Mouse (Mus musculus): ENCODE data around the gene Fuz. TPM values are rescaled to one million over a fixed set of nuclear protein-coding genes. Genes with fewer than 3 reads are reported as not detected.

Fuz gene
- polyA plus RNA-seq, 1 experiment from 2014 or later, result 14.5 TPM

DNA sequence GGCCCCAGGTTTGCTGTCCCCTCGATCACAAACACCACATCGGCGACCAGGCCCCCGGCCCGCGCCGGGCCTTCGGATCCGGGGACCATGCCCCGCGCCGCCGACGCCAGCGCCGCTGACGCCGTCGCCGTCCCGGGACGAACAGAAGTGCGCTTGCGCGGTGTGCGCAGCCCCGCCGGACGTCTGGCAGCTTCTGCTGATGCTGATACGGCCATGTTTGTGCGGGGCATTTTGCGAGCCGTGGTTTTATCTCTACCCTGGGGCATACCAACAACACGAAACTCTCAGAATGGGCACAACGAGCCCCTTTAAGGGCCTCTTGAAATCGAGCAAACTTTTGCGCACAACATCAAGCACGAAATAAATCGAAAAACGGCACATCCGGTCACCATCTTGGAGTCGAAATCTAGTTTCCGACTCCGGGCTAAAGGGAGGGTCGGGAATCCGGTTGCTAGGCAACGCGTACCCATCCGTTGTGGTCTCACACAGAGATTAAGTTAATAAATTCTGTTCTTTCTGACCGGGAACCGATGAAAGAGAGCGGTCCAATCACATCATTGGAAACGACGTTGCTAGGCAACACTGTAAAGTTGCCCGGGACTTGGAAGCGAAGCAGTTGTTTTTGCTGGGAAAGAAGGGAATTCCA, 3.5 kb upstream of the Fuz start, which contains the start of gene Med25:
TSS of gene Med25 (minus strand) at position 437 of the 646 bp plus-strand sequence.
- WGBS, result under 1% methylated on average over 56 of the region's 56 CpGs
- H3K9ac ChIP-seq (ENCODE audit: low read length), result peak within 1 kb of the TSS; percentile 85
- peak within 1 kb of the TSS; percentile 64 to 75 for H3K4me3 ChIP-seq (ENCODE audit: control insufficient read depth in 1 of 2, insufficient read depth in 1 of 2, low read depth in 1 of 2, low read length in 2 of 2)
- H3K9me3 ChIP-seq (ENCODE audit: control insufficient read depth, low read length), result no peaks in the 10 kb centered on the region
- peaks cover 23% of the 10 kb centered on the region for H3K36me3 ChIP-seq (ENCODE audit: control insufficient read depth, insufficient read depth, low read length)
- H3K27me3 ChIP-seq (ENCODE audit: control insufficient read depth, insufficient read depth, low read length), result no peaks in the 10 kb centered on the region
- H3K4me1 ChIP-seq (ENCODE audit: control insufficient read depth in 2 of 2, insufficient read depth in 2 of 2, low read length in 2 of 2), result peaks cover 26 to 55% of the 10 kb centered on the region in 2 experiments
- peak; percentile 56 for ATAC-seq (ENCODE audit: insufficient number of reproducible peaks, insufficient read depth, low FRiP score, low read depth)
- H3K27ac ChIP-seq (replicated peaks in 1 of 2; ENCODE audit: control insufficient read depth in 1 of 2, insufficient read depth in 1 of 2, low read depth in 2 of 2, low read length in 2 of 2), result peak within 1 kb of the TSS; percentile 87 to 93
- peak within 1 kb of the TSS; percentile 89 for H3K4me2 ChIP-seq (ENCODE audit: low read length)

DNA sequence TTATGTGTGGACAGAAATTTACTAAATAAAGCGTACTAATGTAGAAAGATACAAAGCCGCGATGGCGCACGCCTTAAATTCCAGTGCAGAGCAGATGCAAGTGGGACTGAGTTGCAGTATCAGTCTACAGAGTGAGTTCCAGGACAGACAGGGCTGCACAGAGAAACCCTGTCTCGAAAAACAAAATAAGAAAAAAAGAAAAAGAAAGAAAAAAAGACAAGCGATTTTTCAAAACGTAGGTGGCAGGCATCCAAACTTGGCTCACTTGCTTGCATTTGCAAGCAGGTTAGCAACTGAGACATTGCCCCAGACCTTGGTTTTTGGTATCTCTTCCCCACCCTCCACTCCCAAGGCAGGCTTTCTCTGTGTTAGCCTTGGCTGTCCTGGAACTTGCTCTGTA, 2.7 kb upstream of the Fuz start:
- no peak for ATAC-seq (ENCODE audit: insufficient number of reproducible peaks, insufficient read depth, low FRiP score, low read depth)

DNA sequence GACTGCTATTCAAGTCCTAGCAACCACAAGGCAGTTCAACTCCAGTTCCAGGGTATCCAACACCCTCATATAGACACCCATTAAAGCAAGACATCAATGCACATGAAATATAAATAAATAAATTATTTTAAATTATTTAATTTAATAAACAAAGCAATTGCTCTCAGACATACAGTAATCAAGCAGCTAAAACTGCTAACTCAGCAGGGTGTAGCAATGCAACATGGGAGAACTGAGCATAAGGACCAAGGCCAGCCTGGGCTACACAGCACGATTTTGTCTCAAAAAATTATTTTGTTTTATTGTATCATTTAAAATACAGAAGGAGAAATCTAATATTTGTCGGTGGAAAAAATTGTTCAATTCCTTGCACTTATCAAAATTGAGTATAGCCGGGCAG, 1.7 kb upstream of the Fuz start:
- H3K9ac ChIP-seq (ENCODE audit: low read length), result no peak overlapping the region
- H3K4me1 ChIP-seq (ENCODE audit: control insufficient read depth in 2 of 2, insufficient read depth in 2 of 2, low read length in 2 of 2), result peaks cover 19 to 45% of the 10 kb centered on the region in 2 experiments
- ATAC-seq (ENCODE audit: insufficient number of reproducible peaks, insufficient read depth, low FRiP score, low read depth), result no peak
- no peaks in the 10 kb centered on the region for H3K27me3 ChIP-seq (ENCODE audit: control insufficient read depth, insufficient read depth, low read length)
- H3K4me2 ChIP-seq (ENCODE audit: low read length), result no peak overlapping the region
- H3K36me3 ChIP-seq (ENCODE audit: control insufficient read depth, insufficient read depth, low read length), result peaks cover 22% of the 10 kb centered on the region
- H3K27ac ChIP-seq (replicated peaks in 1 of 2; ENCODE audit: control insufficient read depth in 1 of 2, insufficient read depth in 1 of 2, low read depth in 2 of 2, low read length in 2 of 2), result no peak overlapping the region
- H3K4me3 ChIP-seq (ENCODE audit: control insufficient read depth in 1 of 2, insufficient read depth in 1 of 2, low read depth in 1 of 2, low read length in 2 of 2), result no peak overlapping the region
- WGBS, result 81% methylated on average over 3 of the region's 3 CpGs
- H3K9me3 ChIP-seq (ENCODE audit: control insufficient read depth, low read length), result no peaks in the 10 kb centered on the region

More for the DNA sequence above, 2.7 kb upstream of the Fuz start:
- peak overlapping the region; percentile 69 to 87 for H3K27ac ChIP-seq (replicated peaks in 1 of 2; ENCODE audit: control insufficient read depth in 1 of 2, insufficient read depth in 1 of 2, low read depth in 2 of 2, low read length in 2 of 2)
- WGBS, result 24% methylated on average over 8 of the region's 8 CpGs
- peaks cover 26% of the 10 kb centered on the region for H3K36me3 ChIP-seq (ENCODE audit: control insufficient read depth, insufficient read depth, low read length)
- H3K9me3 ChIP-seq (ENCODE audit: control insufficient read depth, low read length), result no peaks in the 10 kb centered on the region
- H3K4me1 ChIP-seq (ENCODE audit: control insufficient read depth in 2 of 2, insufficient read depth in 2 of 2, low read length in 2 of 2), result peaks cover 26 to 47% of the 10 kb centered on the region in 2 experiments
- peak overlapping the region; percentile 27 for H3K9ac ChIP-seq (ENCODE audit: low read length)
- H3K4me2 ChIP-seq (ENCODE audit: low read length), result peak overlapping the region; percentile 89
- H3K27me3 ChIP-seq (ENCODE audit: control insufficient read depth, insufficient read depth, low read length), result no peaks in the 10 kb centered on the region
- peak overlapping the region in 1 of 2 experiments; percentile 64; a peak in 1 of 4 replicates for H3K4me3 ChIP-seq (ENCODE audit: control insufficient read depth in 1 of 2, insufficient read depth in 1 of 2, low read depth in 1 of 2, low read length in 2 of 2)

DNA sequence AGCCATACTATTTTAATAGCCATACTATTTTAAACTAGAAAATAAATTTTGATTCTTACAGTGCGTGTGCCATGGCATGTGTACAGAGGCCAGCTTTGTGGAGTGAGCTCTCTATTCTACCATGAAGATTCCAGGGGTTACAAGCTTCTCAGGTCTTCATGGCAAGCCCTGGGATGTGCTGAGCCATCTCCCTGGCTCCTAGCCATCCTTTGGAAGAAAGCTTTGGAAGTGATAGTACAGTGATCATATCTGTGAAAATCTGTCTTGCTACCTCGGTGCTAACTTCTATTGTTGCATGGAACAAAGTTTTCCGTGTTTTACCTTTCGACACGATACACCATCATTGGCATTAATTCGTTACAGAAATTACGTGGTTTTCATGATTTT, 680 bp upstream of the Fuz start:
- ATAC-seq (ENCODE audit: insufficient number of reproducible peaks, insufficient read depth, low FRiP score, low read depth), result no peak
- Histone ChIP-seq H3K4me2 (ENCODE audit: low read length) (peak overlapping the region; percentile 83), H3K9me3 (ENCODE audit: control insufficient read depth, low read length) (no peaks in the 10 kb centered on the region), H3K27ac (replicated peaks in 1 of 2; ENCODE audit: control insufficient read depth in 1 of 2, insufficient read depth in 1 of 2, low read depth in 2 of 2, low read length in 2 of 2) (peak overlapping the region; percentile 68 to 88; a peak in 2 of 4 replicates), H3K9ac (ENCODE audit: low read length) (no peak overlapping the region; the same call in 1 of the 2 replicates), H3K36me3 (ENCODE audit: control insufficient read depth, insufficient read depth, low read length) (peaks cover 25% of the 10 kb centered on the region), H3K27me3 (ENCODE audit: control insufficient read depth, insufficient read depth, low read length) (no peaks in the 10 kb centered on the region), H3K4me1 (ENCODE audit: control insufficient read depth in 2 of 2, insufficient read depth in 2 of 2, low read length in 2 of 2) (peaks cover 16 to 42% of the 10 kb centered on the region in 2 experiments), H3K4me3 (ENCODE audit: control insufficient read depth in 1 of 2, insufficient read depth in 1 of 2, low read depth in 1 of 2, low read length in 2 of 2) (peak overlapping the region; percentile 62 to 70; a peak in 3 of 4 replicates)
- WGBS, result 78% methylated on average over 7 of the region's 7 CpGs

DNA sequence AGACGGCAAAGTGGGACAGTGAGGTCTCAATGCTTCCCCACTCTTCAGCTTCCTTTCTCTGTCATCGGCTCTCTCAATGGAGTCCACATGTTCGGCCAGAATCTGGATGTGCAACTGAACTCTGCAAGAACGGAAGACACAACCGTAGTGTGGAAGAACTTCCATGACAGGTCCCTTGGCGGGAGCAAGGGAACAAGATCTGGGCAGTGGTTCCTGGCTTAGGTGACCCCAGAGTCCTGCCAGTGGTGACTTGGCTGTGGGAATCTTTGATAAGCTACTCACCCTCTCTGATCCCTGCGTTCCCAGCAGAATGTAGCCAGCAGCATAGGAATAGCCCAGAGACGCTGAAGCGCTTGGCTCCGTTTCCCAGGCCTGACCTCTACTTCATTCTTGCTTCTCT, 620 bp downstream of the Fuz start:
- Histone ChIP-seq H3K27me3 (ENCODE audit: control insufficient read depth, insufficient read depth, low read length) (no peaks in the 10 kb centered on the region), H3K4me1 (ENCODE audit: control insufficient read depth in 2 of 2, insufficient read depth in 2 of 2, low read length in 2 of 2) (peaks cover 14 to 32% of the 10 kb centered on the region in 2 experiments), H3K36me3 (ENCODE audit: control insufficient read depth, insufficient read depth, low read length) (peaks cover 28% of the 10 kb centered on the region), H3K9me3 (ENCODE audit: control insufficient read depth, low read length) (no peaks in the 10 kb centered on the region), H3K9ac (ENCODE audit: low read length) (peak overlapping the region; percentile 84), H3K4me3 (ENCODE audit: control insufficient read depth in 1 of 2, insufficient read depth in 1 of 2, low read depth in 1 of 2, low read length in 2 of 2) (peak overlapping the region; percentile 62 to 70), H3K27ac (replicated peaks in 1 of 2; ENCODE audit: control insufficient read depth in 1 of 2, insufficient read depth in 1 of 2, low read depth in 2 of 2, low read length in 2 of 2) (peak overlapping the region; percentile 74 to 88), H3K4me2 (ENCODE audit: low read length) (peak overlapping the region; percentile 83)
- no peak for ATAC-seq (ENCODE audit: insufficient number of reproducible peaks, insufficient read depth, low FRiP score, low read depth)
- 38% methylated on average over 10 of the region's 10 CpGs for WGBS

DNA sequence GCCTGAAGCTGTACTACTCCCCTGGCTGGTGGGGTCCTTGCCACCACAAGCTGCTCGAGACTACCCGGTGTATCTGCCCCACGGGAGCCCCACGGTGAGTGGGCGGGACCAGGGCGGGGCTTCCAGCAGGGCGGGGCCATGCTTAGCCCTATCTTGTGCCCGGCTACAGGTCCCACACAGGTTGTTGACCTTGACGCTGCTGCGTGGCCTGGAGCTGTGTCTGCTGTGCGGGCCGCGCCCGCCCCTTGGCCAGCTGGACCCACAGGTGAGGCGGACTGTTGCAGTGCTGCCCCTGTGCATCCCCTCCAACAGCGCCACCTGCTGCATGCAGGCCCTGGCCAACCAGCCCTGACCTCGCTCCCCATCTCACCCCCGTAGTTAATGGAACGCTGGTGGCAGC, 2.7 kb downstream of the Fuz start:
- Histone ChIP-seq H3K27me3 (ENCODE audit: control insufficient read depth, insufficient read depth, low read length) (no peaks in the 10 kb centered on the region), H3K4me1 (ENCODE audit: control insufficient read depth in 2 of 2, insufficient read depth in 2 of 2, low read length in 2 of 2) (peaks cover 12 to 30% of the 10 kb centered on the region in 2 experiments), H3K4me3 (ENCODE audit: control insufficient read depth in 1 of 2, insufficient read depth in 1 of 2, low read depth in 1 of 2, low read length in 2 of 2) (no peak overlapping the region), H3K4me2 (ENCODE audit: low read length) (peak overlapping the region; percentile 11; the same call in 1 of the 2 replicates), H3K9ac (ENCODE audit: low read length) (no peak overlapping the region), H3K9me3 (ENCODE audit: control insufficient read depth, low read length) (no peaks in the 10 kb centered on the region), H3K36me3 (ENCODE audit: control insufficient read depth, insufficient read depth, low read length) (peaks cover 47% of the 10 kb centered on the region), H3K27ac (replicated peaks in 1 of 2; ENCODE audit: control insufficient read depth in 1 of 2, insufficient read depth in 1 of 2, low read depth in 2 of 2, low read length in 2 of 2) (no peak overlapping the region)
- 42% methylated on average over 19 of the region's 19 CpGs for WGBS
- no peak for ATAC-seq (ENCODE audit: insufficient number of reproducible peaks, insufficient read depth, low FRiP score, low read depth)

DNA sequence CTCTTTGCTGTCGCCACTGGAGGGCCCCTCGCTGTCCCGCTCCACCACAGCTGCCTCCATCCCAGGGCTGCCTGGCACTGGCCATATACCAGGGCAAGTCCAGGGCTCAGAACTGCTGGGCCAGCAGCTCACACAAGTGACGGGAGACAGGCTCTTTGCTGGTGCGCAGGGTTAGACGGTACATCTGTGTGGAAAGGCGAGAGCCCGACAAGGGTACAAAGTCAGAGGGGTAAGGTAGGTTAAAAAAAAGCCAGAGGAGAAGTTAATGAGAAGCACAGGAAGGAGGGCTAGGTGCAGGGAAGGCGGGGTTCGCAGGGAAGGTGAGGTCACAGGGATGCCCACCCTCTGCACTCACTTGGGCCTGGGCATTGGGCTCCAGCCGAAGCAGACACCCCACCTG, 4.8 kb downstream of the Fuz start:
- Histone ChIP-seq H3K27me3 (ENCODE audit: control insufficient read depth, insufficient read depth, low read length) (no peaks in the 10 kb centered on the region), H3K4me3 (ENCODE audit: control insufficient read depth in 1 of 2, insufficient read depth in 1 of 2, low read depth in 1 of 2, low read length in 2 of 2) (no peak overlapping the region), H3K27ac (replicated peaks in 1 of 2; ENCODE audit: control insufficient read depth in 1 of 2, insufficient read depth in 1 of 2, low read depth in 2 of 2, low read length in 2 of 2) (no peak overlapping the region), H3K4me1 (ENCODE audit: control insufficient read depth in 2 of 2, insufficient read depth in 2 of 2, low read length in 2 of 2) (peaks cover 12 to 22% of the 10 kb centered on the region in 2 experiments), H3K4me2 (ENCODE audit: low read length) (no peak overlapping the region), H3K9ac (ENCODE audit: low read length) (no peak overlapping the region), H3K9me3 (ENCODE audit: control insufficient read depth, low read length) (no peaks in the 10 kb centered on the region), H3K36me3 (ENCODE audit: control insufficient read depth, insufficient read depth, low read length) (peaks cover 68% of the 10 kb centered on the region)
- no peak for ATAC-seq (ENCODE audit: insufficient number of reproducible peaks, insufficient read depth, low FRiP score, low read depth)
- WGBS, result 87% methylated on average over 11 of the region's 11 CpGs

Data from heart, embryonic 14.5 days (tissue).